Mouse (Mus musculus) kidney, postnatal 25 days (tissue): ENCODE data around the gene Il27ra.
"Not testable (repeated sequence)": the region's sequence is repeated elsewhere in the genome, so short reads cannot be mapped to it uniquely, and the experiment has no call there.

ENCODE experiments used
- DNase-seq, 2 experiments: peaks; one replicate each; pipeline ENCODE4 v3.0.0; 2021; ENCODE audit warnings: mixed read lengths in 2 of 2

Il27ra gene

GRCm38 (mm10) chr8:84019738-84020137 is 22.7 kb downstream of the Il27ra start:
- no peak for DNase-seq

GRCm38 (mm10) chr8:84015833-84016232 is 26.6 kb downstream of the Il27ra start:
- DNase-seq, result no peak

GRCm38 (mm10) chr8:84012499-84013165 is 29.8 kb downstream of the Il27ra start:
- peak; percentile 68 to 86 for DNase-seq

GRCm38 (mm10) chr8:84011705-84012498 is 30.5 kb downstream of the Il27ra start, which contains the start of gene 2210011C24Rik:
Gene 2210011C24Rik (minus strand): TSS chr8:84012171.
- peak; percentile 81 to 93 for DNase-seq

GRCm38 (mm10) chr8:84010625-84011611 is 31.5 kb downstream of the Il27ra start:
- peak; percentile 83 to 87 for DNase-seq

GRCm38 (mm10) chr8:84009876-84010275 is 32.5 kb downstream of the Il27ra start:
- DNase-seq, result peak; percentile 91 to 93

GRCm38 (mm10) chr8:84008362-84008761 is 34.0 kb downstream of the Il27ra start:
- no peak for DNase-seq

- not testable (repeated sequence) for DNase-seq
Observed at GRCm38 (mm10) chr8:84005502-84005901, 36.9 kb downstream of the Il27ra start.

GRCm38 (mm10) chr8:84004533-84005201 is 37.7 kb downstream of the Il27ra start:
- peak; percentile 95 to 98 for DNase-seq

GRCm38 (mm10) chr8:84003612-84004246 is 38.7 kb downstream of the Il27ra start:
- no peak for DNase-seq

- peak; percentile 60 to 81 for DNase-seq
Observed at GRCm38 (mm10) chr8:84002957-84003611, 39.3 kb downstream of the Il27ra start.

- DNase-seq, result peak in 1 of 2 experiments; percentile 50
Observed at GRCm38 (mm10) chr8:84001281-84002000, 40.9 kb downstream of the Il27ra start, which contains the start of gene 1700067K01Rik. Gene 1700067K01Rik (plus strand): TSS chr8:84001502.

GRCm38 (mm10) chr8:83999825-84000224 is 42.6 kb downstream of the Il27ra start:
- DNase-seq, result no peak

GRCm38 (mm10) chr8:83999057-83999705 is 43.2 kb downstream of the Il27ra start:
- DNase-seq, result peak in 1 of 2 experiments; percentile 59

GRCm38 (mm10) chr8:83998231-83999056 is 43.9 kb downstream of the Il27ra start:
- peak; percentile 76 to 77 for DNase-seq

GRCm38 (mm10) chr8:83997511-83998141 is 44.8 kb downstream of the Il27ra start, which contains the start of gene Samd1:
Gene Samd1 (plus strand): TSS chr8:83997672.
- peak; percentile 57 to 76 for DNase-seq

GRCm38 (mm10) chr8:83996567-83997505 is 45.6 kb downstream of the Il27ra start:
- peak; percentile 95 to 98 for DNase-seq
